Mouse (Mus musculus): ENCODE results near the gene Evi2a. TPM values are rescaled to one million over a fixed set of nuclear protein-coding genes. Genes with fewer than 3 reads are reported as not detected.
A peak's percentile ranks its signal among the peaks of the same experiment; 100 is the strongest.

Evi2a gene
- polyA plus RNA-seq, 1 experiment from 2014 or later, result 2.7 TPM

- Histone ChIP-seq H3K27me3 (replicated peaks) (no peaks in the 10 kb centered on the region), H3K4me3 (no peak overlapping the region), H3K36me3 (peaks cover 46% of the 10 kb centered on the region), H3K9ac (no peak overlapping the region), H3K4me1 (peaks cover 25% of the 10 kb centered on the region), H3K9me3 (no peaks in the 10 kb centered on the region), H3K4me2 (no peak overlapping the region), H3K27ac (replicated peaks) (no peak overlapping the region)
- no peak for ATAC-seq (ENCODE audit: extremely low read depth, insufficient number of reproducible peaks, low FRiP score, low TSS enrichment)
- WGBS, result 75% methylated on average over 4 of the region's 4 CpGs
Observed at GRCm38 (mm10) chr11:79535554-79535953, 5.1 kb upstream of the Evi2a start.

- no peaks in the 10 kb centered on the region for H3K9me3 ChIP-seq
- no peak overlapping the region for H3K4me2 ChIP-seq
- no peaks in the 10 kb centered on the region for H3K27me3 ChIP-seq (replicated peaks)
- peaks cover 41% of the 10 kb centered on the region for H3K36me3 ChIP-seq
- peaks cover 25% of the 10 kb centered on the region for H3K4me1 ChIP-seq
- peak overlapping the region; percentile 66 for H3K27ac ChIP-seq (replicated peaks)
- peak; percentile 59; the same call in 1 of the 2 replicates for ATAC-seq (ENCODE audit: extremely low read depth, insufficient number of reproducible peaks, low FRiP score, low TSS enrichment)
- H3K9ac ChIP-seq, result no peak overlapping the region
- 72% methylated on average over 8 of the region's 8 CpGs for WGBS
- no peak overlapping the region for H3K4me3 ChIP-seq
Observed at GRCm38 (mm10) chr11:79533950-79534690, 3.7 kb upstream of the Evi2a start.

- H3K9ac ChIP-seq, result no peak overlapping the region
- H3K4me1 ChIP-seq, result peaks cover 25% of the 10 kb centered on the region
- no peak for ATAC-seq (ENCODE audit: extremely low read depth, insufficient number of reproducible peaks, low FRiP score, low TSS enrichment)
- H3K9me3 ChIP-seq, result no peaks in the 10 kb centered on the region
- peaks cover 43% of the 10 kb centered on the region for H3K36me3 ChIP-seq
- 0 out of 2 replicates have a peak overlapping the region, but pooled peaks have one; percentile 66 for H3K27ac ChIP-seq (replicated peaks)
- no peak overlapping the region for H3K4me3 ChIP-seq
- no peak overlapping the region for H3K4me2 ChIP-seq
- 26% methylated on average over 6 of the region's 6 CpGs for WGBS
- no peaks in the 10 kb centered on the region for H3K27me3 ChIP-seq (replicated peaks)
Observed at GRCm38 (mm10) chr11:79533311-79533710, 2.9 kb upstream of the Evi2a start.

GRCm38 (mm10) chr11:79531485-79531884 lies 1.1 kb upstream of the Evi2a start:
- H3K9ac ChIP-seq, result no peak overlapping the region
- no peaks in the 10 kb centered on the region for H3K9me3 ChIP-seq
- no peak for ATAC-seq (ENCODE audit: extremely low read depth, insufficient number of reproducible peaks, low FRiP score, low TSS enrichment)
- 81% methylated on average over 4 of the region's 4 CpGs for WGBS
- H3K4me2 ChIP-seq, result no peak overlapping the region
- peaks cover 33% of the 10 kb centered on the region for H3K36me3 ChIP-seq
- no peak overlapping the region for H3K27ac ChIP-seq (replicated peaks)
- no peaks in the 10 kb centered on the region for H3K27me3 ChIP-seq (replicated peaks)
- no peak overlapping the region for H3K4me3 ChIP-seq
- peaks cover 37% of the 10 kb centered on the region for H3K4me1 ChIP-seq

GRCm38 (mm10) chr11:79530774-79531173 lies 365 bp upstream of the Evi2a start:
- peaks cover 28% of the 10 kb centered on the region for H3K36me3 ChIP-seq
- 79% methylated on average over 11 of the region's 11 CpGs for WGBS
- ATAC-seq (ENCODE audit: extremely low read depth, insufficient number of reproducible peaks, low FRiP score, low TSS enrichment), result no peak
- H3K27ac ChIP-seq (replicated peaks), result no peak overlapping the region
- H3K4me1 ChIP-seq, result peaks cover 39% of the 10 kb centered on the region
- no peaks in the 10 kb centered on the region for H3K9me3 ChIP-seq
- H3K4me3 ChIP-seq, result no peak overlapping the region
- no peaks in the 10 kb centered on the region for H3K27me3 ChIP-seq (replicated peaks)
- no peak overlapping the region for H3K9ac ChIP-seq
- no peak overlapping the region for H3K4me2 ChIP-seq

GRCm38 (mm10) chr11:79529736-79530135 lies 673 bp downstream of the Evi2a start:
- Histone ChIP-seq H3K9me3 (no peaks in the 10 kb centered on the region), H3K27ac (replicated peaks) (no peak overlapping the region), H3K4me2 (no peak overlapping the region), H3K27me3 (replicated peaks) (no peaks in the 10 kb centered on the region), H3K36me3 (peaks cover 26% of the 10 kb centered on the region), H3K9ac (no peak overlapping the region), H3K4me3 (no peak overlapping the region), H3K4me1 (peaks cover 35% of the 10 kb centered on the region)
- WGBS, result 96% methylated on average over 2 of the region's 2 CpGs
- no peak for ATAC-seq (ENCODE audit: extremely low read depth, insufficient number of reproducible peaks, low FRiP score, low TSS enrichment)

- Histone ChIP-seq H3K4me3 (no peak overlapping the region), H3K27me3 (replicated peaks) (no peaks in the 10 kb centered on the region), H3K27ac (replicated peaks) (no peak overlapping the region), H3K9ac (no peak overlapping the region), H3K4me2 (no peak overlapping the region), H3K4me1 (peaks cover 30% of the 10 kb centered on the region), H3K9me3 (no peaks in the 10 kb centered on the region), H3K36me3 (peaks cover 26% of the 10 kb centered on the region)
- ATAC-seq (ENCODE audit: extremely low read depth, insufficient number of reproducible peaks, low FRiP score, low TSS enrichment), result no peak
- 93% methylated on average over 6 of the region's 6 CpGs for WGBS
Observed at GRCm38 (mm10) chr11:79529226-79529625, 1.2 kb downstream of the Evi2a start.

GRCm38 (mm10) chr11:79528601-79529000 lies 1.8 kb downstream of the Evi2a start:
- peaks cover 27% of the 10 kb centered on the region for H3K4me1 ChIP-seq
- H3K9ac ChIP-seq, result no peak overlapping the region
- H3K27me3 ChIP-seq (replicated peaks), result no peaks in the 10 kb centered on the region
- peaks cover 26% of the 10 kb centered on the region for H3K36me3 ChIP-seq
- no peaks in the 10 kb centered on the region for H3K9me3 ChIP-seq
- no peak for ATAC-seq (ENCODE audit: extremely low read depth, insufficient number of reproducible peaks, low FRiP score, low TSS enrichment)
- WGBS, result 84% methylated on average over 3 of the region's 3 CpGs
- H3K4me2 ChIP-seq, result no peak overlapping the region
- no peak overlapping the region for H3K4me3 ChIP-seq
- no peak overlapping the region for H3K27ac ChIP-seq (replicated peaks)

GRCm38 (mm10) chr11:79527739-79528384 lies 2.5 kb downstream of the Evi2a start:
- Histone ChIP-seq H3K27ac (replicated peaks) (no peak overlapping the region), H3K9me3 (no peaks in the 10 kb centered on the region), H3K4me2 (no peak overlapping the region), H3K9ac (no peak overlapping the region), H3K4me1 (peaks cover 22% of the 10 kb centered on the region), H3K36me3 (peaks cover 26% of the 10 kb centered on the region), H3K27me3 (replicated peaks) (no peaks in the 10 kb centered on the region), H3K4me3 (no peak overlapping the region)
- WGBS, result 69% methylated on average over 5 of the region's 5 CpGs
- no peak for ATAC-seq (ENCODE audit: extremely low read depth, insufficient number of reproducible peaks, low FRiP score, low TSS enrichment)

GRCm38 (mm10) chr11:79527015-79527738 lies 3.2 kb downstream of the Evi2a start:
- H3K36me3 ChIP-seq, result peaks cover 26% of the 10 kb centered on the region
- WGBS, result 56% methylated on average over 15 of the region's 15 CpGs
- H3K4me1 ChIP-seq, result peaks cover 20% of the 10 kb centered on the region
- no peaks in the 10 kb centered on the region for H3K9me3 ChIP-seq
- no peak overlapping the region for H3K27ac ChIP-seq (replicated peaks)
- no peak for ATAC-seq (ENCODE audit: extremely low read depth, insufficient number of reproducible peaks, low FRiP score, low TSS enrichment)
- H3K27me3 ChIP-seq (replicated peaks), result no peaks in the 10 kb centered on the region
- H3K4me2 ChIP-seq, result no peak overlapping the region
- no peak overlapping the region for H3K4me3 ChIP-seq
- H3K9ac ChIP-seq, result 0 out of 2 replicates have a peak overlapping the region, but pooled peaks have one; percentile 24

- H3K4me2 ChIP-seq, result no peak overlapping the region
- peaks cover 22% of the 10 kb centered on the region for H3K36me3 ChIP-seq
- no peak overlapping the region for H3K9ac ChIP-seq
- 81% methylated on average over 3 of the region's 3 CpGs for WGBS
- no peaks in the 10 kb centered on the region for H3K27me3 ChIP-seq (replicated peaks)
- H3K9me3 ChIP-seq, result no peaks in the 10 kb centered on the region
- H3K4me3 ChIP-seq, result no peak overlapping the region
- no peak overlapping the region for H3K27ac ChIP-seq (replicated peaks)
- no peak for ATAC-seq (ENCODE audit: extremely low read depth, insufficient number of reproducible peaks, low FRiP score, low TSS enrichment)
- peaks cover 20% of the 10 kb centered on the region for H3K4me1 ChIP-seq
Observed at GRCm38 (mm10) chr11:79526549-79526948, 3.9 kb downstream of the Evi2a start.
